Mouse (Mus musculus) lung, embryonic 15.5 days (tissue): ENCODE results near the gene Calhm3. TPM values are rescaled to one million over a fixed set of nuclear protein-coding genes. Genes with fewer than 3 reads are reported as not detected.

Experiments
- ATAC-seq: fragments of 200-750 bp; cut with Nextera tagmentation; 2 replicates; pipeline ENCODE4 v1.8.0; 2017; ENCODE audit warnings: moderate number of reproducible peaks, borderline replicate concordance; ENCODE audit not compliant: low FRiP score, low TSS enrichment; ENCODE audit errors: extremely low read depth
- H3K27ac ChIP-seq: fragments of 300-500 bp; sonication (generic); 2 replicates; pipeline ENCODE4 v1.5.1; 2015; ENCODE audit warnings: moderate library complexity, mild to moderate bottlenecking, inconsistent platforms
- H3K27me3 ChIP-seq: fragments of 300-500 bp; sonication (generic); 2 replicates; pipeline ENCODE4 v1.6.1; 2015; ENCODE audit warnings: inconsistent platforms
- H3K36me3 ChIP-seq: fragments of 300-500 bp; sonication (generic); 2 replicates; pipeline ENCODE4 v1.6.1; 2015; ENCODE audit warnings: inconsistent platforms
- H3K4me1 ChIP-seq: fragments of 300-500 bp; sonication (generic); 2 replicates; pipeline ENCODE4 v1.6.1; 2015; ENCODE audit warnings: inconsistent platforms
- H3K4me2 ChIP-seq: fragments of 300-500 bp; sonication (generic); 2 replicates; pipeline ENCODE4 v1.6.1; 2015; ENCODE audit warnings: inconsistent platforms, mild to moderate bottlenecking, moderate library complexity
- H3K4me3 ChIP-seq: fragments of 300-500 bp; sonication (generic); 2 replicates; pipeline ENCODE4 v1.5.1; 2015; ENCODE audit warnings: mild to moderate bottlenecking, inconsistent platforms
- H3K9ac ChIP-seq: fragments of 300-500 bp; sonication (generic); 2 replicates; pipeline ENCODE4 v1.6.1; 2015; ENCODE audit warnings: inconsistent platforms
- H3K9me3 ChIP-seq: fragments of 300-500 bp; sonication (generic); 2 replicates; pipeline ENCODE4 v1.6.1; 2016; ENCODE audit warnings: inconsistent platforms
- WGBS: fragments of 180-500 bp; shearing (Covaris S2); methylation state at CpG from one replicate; pipeline ENCODE4 v1.1.7; 2015; 5-methylcytosine and 5-hydroxymethylcytosine counted together
- polyA plus RNA-seq: library from polyadenylated mRNA; unstranded; fragments of >200 nt; fragmentation: Nextera tagmentation; extraction: Ambion mirVana; gene quantifications from 2 replicates; pipeline ENCODE4 v1.2.1, GENCODE M21; 2015

The Calhm3 gene
- polyA plus RNA-seq, 1 experiment from 2014 or later = not detected

GRCm38 (mm10) chr19:47180011-47180410 is 22.4 kb upstream of the Calhm3 start:
- peaks cover 41% of the 10 kb centered on the region for H3K27me3 ChIP-seq
- H3K36me3 ChIP-seq = no peaks in the 10 kb centered on the region
- ATAC-seq = no peak
- no peaks in the 10 kb centered on the region for H3K9me3 ChIP-seq
- H3K4me1 ChIP-seq = peaks cover 16% of the 10 kb centered on the region
- H3K9ac ChIP-seq = no peak overlapping the region
- H3K27ac ChIP-seq = no peak overlapping the region
- H3K4me2 ChIP-seq = peak overlapping the region; percentile 100
- 16% methylated on average over 8 of the region's 8 CpGs for WGBS
- H3K4me3 ChIP-seq = peak overlapping the region; percentile 70

GRCm38 (mm10) chr19:47179272-47179809 is 21.8 kb upstream of the Calhm3 start:
- Histone ChIP-seq H3K36me3 (no peaks in the 10 kb centered on the region), H3K27me3 (peaks cover 41% of the 10 kb centered on the region), H3K4me2 (peak overlapping the region; percentile 100), H3K9ac (peak overlapping the region; percentile 56), H3K4me3 (peak overlapping the region; percentile 70), H3K9me3 (no peaks in the 10 kb centered on the region), H3K27ac (0 out of 2 replicates have a peak overlapping the region, but pooled peaks have one; percentile 10), H3K4me1 (peaks cover 16% of the 10 kb centered on the region)
- WGBS = 1% methylated on average over 33 of the region's 42 CpGs
- ATAC-seq = 0 out of 2 replicates have a peak, but pooled peaks have one; percentile 28

GRCm38 (mm10) chr19:47178431-47179271 is 21.1 kb upstream of the Calhm3 start, which contains the start of gene Neurl1a:
Gene Neurl1a, plus strand, starts transcription at chr19:47178820.
- WGBS = under 1% methylated on average over 78 of the region's 98 CpGs
- peak within 1 kb of the TSS; percentile 70 for H3K4me3 ChIP-seq
- H3K27me3 ChIP-seq = peaks cover 41% of the 10 kb centered on the region
- H3K4me1 ChIP-seq = peaks cover 16% of the 10 kb centered on the region
- ATAC-seq = peak; percentile 48
- peak within 1 kb of the TSS; percentile 100 for H3K4me2 ChIP-seq
- 0 out of 2 replicates have a peak within 1 kb of the TSS, but pooled peaks have one; percentile 10 for H3K27ac ChIP-seq
- H3K9ac ChIP-seq = peak within 1 kb of the TSS; percentile 56
- H3K36me3 ChIP-seq = no peaks in the 10 kb centered on the region
- H3K9me3 ChIP-seq = no peaks in the 10 kb centered on the region

GRCm38 (mm10) chr19:47178001-47178400 is 20.4 kb upstream of the Calhm3 start:
- WGBS = 16% methylated on average over 10 of the region's 10 CpGs
- H3K36me3 ChIP-seq = no peaks in the 10 kb centered on the region

GRCm38 (mm10) chr19:47176916-47177505 is 19.4 kb upstream of the Calhm3 start:
- peaks cover 16% of the 10 kb centered on the region for H3K4me1 ChIP-seq
- no peak overlapping the region for H3K4me2 ChIP-seq
- no peak overlapping the region for H3K27ac ChIP-seq
- H3K36me3 ChIP-seq = no peaks in the 10 kb centered on the region
- 84% methylated on average over 2 of the region's 2 CpGs for WGBS
- no peak overlapping the region for H3K9ac ChIP-seq
- H3K9me3 ChIP-seq = no peaks in the 10 kb centered on the region
- no peak for ATAC-seq
- H3K27me3 ChIP-seq = peaks cover 41% of the 10 kb centered on the region
- no peak overlapping the region for H3K4me3 ChIP-seq

More at GRCm38 (mm10) chr19:47178001-47178400, 20.4 kb upstream of the Calhm3 start:
- Histone ChIP-seq H3K4me1 (peaks cover 16% of the 10 kb centered on the region), H3K9ac (no peak overlapping the region), H3K27ac (no peak overlapping the region), H3K9me3 (no peaks in the 10 kb centered on the region), H3K4me3 (peak overlapping the region; percentile 70), H3K27me3 (peaks cover 41% of the 10 kb centered on the region), H3K4me2 (peak overlapping the region; percentile 100)
- no peak for ATAC-seq

- Histone ChIP-seq H3K27ac (no peak overlapping the region), H3K9me3 (no peaks in the 10 kb centered on the region), H3K4me3 (no peak overlapping the region), H3K9ac (no peak overlapping the region), H3K27me3 (peaks cover 36% of the 10 kb centered on the region), H3K4me1 (peaks cover 16% of the 10 kb centered on the region), H3K36me3 (no peaks in the 10 kb centered on the region), H3K4me2 (no peak overlapping the region)
- ATAC-seq = no peak
- 63% methylated on average over 2 of the region's 2 CpGs for WGBS
Observed at GRCm38 (mm10) chr19:47175472-47175871, 17.9 kb upstream of the Calhm3 start.

- H3K4me2 ChIP-seq = no peak overlapping the region
- peaks cover 26% of the 10 kb centered on the region for H3K27me3 ChIP-seq
- H3K4me1 ChIP-seq = peaks cover 10% of the 10 kb centered on the region
- H3K27ac ChIP-seq = no peak overlapping the region
- no peaks in the 10 kb centered on the region for H3K36me3 ChIP-seq
- no peaks in the 10 kb centered on the region for H3K9me3 ChIP-seq
- ATAC-seq = no peak
- H3K9ac ChIP-seq = no peak overlapping the region
- no peak overlapping the region for H3K4me3 ChIP-seq
- 42% methylated on average over 3 of the region's 3 CpGs for whole genome bisulfite sequencing
Observed at GRCm38 (mm10) chr19:47174515-47174914, 17.0 kb upstream of the Calhm3 start.

- no peaks in the 10 kb centered on the region for H3K27me3 ChIP-seq
- peak overlapping the region; percentile 18 for H3K4me3 ChIP-seq
- no peaks in the 10 kb centered on the region for H3K36me3 ChIP-seq
- peak overlapping the region; percentile 54 for H3K4me2 ChIP-seq
- ATAC-seq = peak; percentile 52
- 20% methylated on average over 11 of the region's 11 CpGs for WGBS
- peaks cover 7% of the 10 kb centered on the region for H3K4me1 ChIP-seq
- H3K9ac ChIP-seq = no peak overlapping the region
- H3K27ac ChIP-seq = no peak overlapping the region
- H3K9me3 ChIP-seq = no peaks in the 10 kb centered on the region
Observed at GRCm38 (mm10) chr19:47168793-47169412, 11.3 kb upstream of the Calhm3 start.

- Histone ChIP-seq H3K4me2 (peak overlapping the region; percentile 54), H3K27me3 (no peaks in the 10 kb centered on the region), H3K9me3 (no peaks in the 10 kb centered on the region), H3K36me3 (no peaks in the 10 kb centered on the region), H3K4me1 (peaks cover 7% of the 10 kb centered on the region), H3K4me3 (peak overlapping the region; percentile 18), H3K27ac (no peak overlapping the region), H3K9ac (no peak overlapping the region)
- WGBS = 10% methylated on average over 13 of the region's 13 CpGs
- no peak for ATAC-seq
Observed at GRCm38 (mm10) chr19:47168223-47168622, 10.7 kb upstream of the Calhm3 start.

GRCm38 (mm10) chr19:47167617-47168214 is 10.2 kb upstream of the Calhm3 start:
- Histone ChIP-seq H3K4me3 (no peak overlapping the region), H3K4me2 (peak overlapping the region; percentile 54; the same call in 1 of the 2 replicates), H3K36me3 (no peaks in the 10 kb centered on the region), H3K27me3 (no peaks in the 10 kb centered on the region), H3K9ac (no peak overlapping the region), H3K9me3 (no peaks in the 10 kb centered on the region), H3K27ac (no peak overlapping the region), H3K4me1 (peaks cover 7% of the 10 kb centered on the region)
- no peak for ATAC-seq
- 45% methylated on average over 7 of the region's 7 CpGs for WGBS

GRCm38 (mm10) chr19:47166758-47167157 is 9.2 kb upstream of the Calhm3 start:
- Histone ChIP-seq H3K4me1 (peaks cover 7% of the 10 kb centered on the region), H3K27ac (no peak overlapping the region), H3K4me2 (no peak overlapping the region), H3K9ac (no peak overlapping the region), H3K36me3 (no peaks in the 10 kb centered on the region), H3K4me3 (no peak overlapping the region), H3K27me3 (no peaks in the 10 kb centered on the region), H3K9me3 (no peaks in the 10 kb centered on the region)
- ATAC-seq = no peak
- WGBS = 41% methylated on average over 3 of the region's 3 CpGs
